Mouse (Mus musculus): ENCODE results near the gene Gm26620. TPM values are rescaled to one million over a fixed set of nuclear protein-coding genes. Genes with fewer than 3 reads are reported as not detected.

The Gm26620 gene
- polyA plus RNA-seq, 1 experiment from 2014 or later, result 0.33 TPM

DNA sequence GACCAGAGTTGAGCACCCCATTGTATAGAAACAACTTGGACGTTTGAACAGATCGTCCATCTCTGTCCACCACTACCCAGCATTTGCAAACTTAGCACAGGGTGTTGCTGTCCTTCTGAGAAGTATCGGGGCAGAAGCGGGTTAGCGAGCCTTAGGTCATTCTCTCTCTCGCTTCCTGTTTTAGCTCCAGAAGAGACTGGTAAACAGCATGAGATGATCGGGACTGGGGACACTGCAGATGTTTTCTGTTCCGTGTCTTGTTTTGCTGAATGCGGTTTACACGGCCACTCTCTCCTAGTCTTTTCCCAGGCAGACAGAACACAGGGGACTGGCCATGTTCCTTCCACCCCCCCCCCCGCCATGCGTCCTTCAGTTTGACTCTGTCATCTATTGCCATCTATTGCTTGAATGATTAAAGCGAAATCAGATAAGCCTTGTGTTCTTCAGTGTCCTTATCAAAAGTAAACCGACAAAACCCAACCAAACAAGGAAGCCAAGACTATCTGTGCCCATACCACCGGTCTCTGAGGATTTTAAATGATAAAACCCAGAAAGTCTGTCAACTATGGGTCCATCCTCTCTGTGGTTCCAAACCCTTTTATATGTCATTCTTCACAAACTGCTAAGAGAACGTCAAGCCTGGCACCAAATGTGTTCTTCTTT is 13.7 kb downstream of the Gm26620 start:
- Histone ChIP-seq H3K9me3 (replicated peaks) (no peaks in the 10 kb centered on the region), H3K4me1 (peaks cover 6% of the 10 kb centered on the region; the same call in 1 of the 2 replicates), H3K4me2 (replicated peaks) (no peak overlapping the region), H3K27ac (replicated peaks) (no peak overlapping the region), H3K36me3 (no peaks in the 10 kb centered on the region), H3K9ac (no peak overlapping the region), H3K27me3 (peaks cover 6% of the 10 kb centered on the region; the same call in 1 of the 2 replicates), H3K4me3 (replicated peaks) (no peak overlapping the region)
- 74% methylated on average over 16 of the region's 16 CpGs for WGBS
- no peak for ATAC-seq (ENCODE audit: insufficient number of reproducible peaks, low FRiP score, low TSS enrichment, low read depth)

DNA sequence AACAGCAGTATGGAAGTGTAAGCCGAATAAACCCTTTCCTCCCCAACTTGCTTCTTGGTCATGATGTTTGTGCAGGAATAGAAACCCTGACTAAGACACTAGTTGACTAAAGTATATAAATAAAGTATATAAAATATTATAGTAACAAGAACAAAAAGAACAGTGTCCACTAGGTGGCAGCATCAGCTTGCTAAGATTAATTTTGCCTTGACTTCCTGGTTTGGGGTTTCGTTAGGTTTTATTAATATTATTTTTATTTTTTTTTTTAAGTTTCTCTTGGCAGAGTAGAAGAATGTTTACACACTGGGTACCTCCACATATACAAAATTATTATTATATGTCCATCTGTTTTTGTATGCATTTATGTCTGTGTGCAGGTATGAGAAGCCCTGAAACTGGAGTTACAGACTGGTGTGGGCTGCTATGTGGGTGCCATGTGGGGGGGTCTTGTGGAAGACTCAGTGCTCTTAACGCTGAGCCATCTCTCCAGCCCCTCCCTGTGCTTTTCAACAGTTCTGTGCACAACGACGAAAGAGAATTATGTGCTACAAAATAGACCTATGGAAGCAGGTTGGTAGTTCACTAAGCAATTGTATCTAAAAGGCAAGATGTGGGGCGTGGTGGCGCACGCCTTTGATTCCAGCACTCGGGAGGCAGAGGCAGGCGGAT is 16.1 kb downstream of the Gm26620 start:
- Histone ChIP-seq H3K4me1 (peaks cover 6% of the 10 kb centered on the region; the same call in 1 of the 2 replicates), H3K4me2 (replicated peaks) (peak overlapping the region; percentile 5; the same call in 1 of the 2 replicates), H3K9me3 (replicated peaks) (no peaks in the 10 kb centered on the region), H3K27ac (replicated peaks) (no peak overlapping the region), H3K9ac (no peak overlapping the region), H3K27me3 (peaks cover 9% of the 10 kb centered on the region; the same call in 1 of the 2 replicates), H3K36me3 (no peaks in the 10 kb centered on the region), H3K4me3 (replicated peaks) (no peak overlapping the region)
- WGBS, result 29% methylated on average over 10 of the region's 10 CpGs
- ATAC-seq (ENCODE audit: insufficient number of reproducible peaks, low FRiP score, low TSS enrichment, low read depth), result no peak

DNA sequence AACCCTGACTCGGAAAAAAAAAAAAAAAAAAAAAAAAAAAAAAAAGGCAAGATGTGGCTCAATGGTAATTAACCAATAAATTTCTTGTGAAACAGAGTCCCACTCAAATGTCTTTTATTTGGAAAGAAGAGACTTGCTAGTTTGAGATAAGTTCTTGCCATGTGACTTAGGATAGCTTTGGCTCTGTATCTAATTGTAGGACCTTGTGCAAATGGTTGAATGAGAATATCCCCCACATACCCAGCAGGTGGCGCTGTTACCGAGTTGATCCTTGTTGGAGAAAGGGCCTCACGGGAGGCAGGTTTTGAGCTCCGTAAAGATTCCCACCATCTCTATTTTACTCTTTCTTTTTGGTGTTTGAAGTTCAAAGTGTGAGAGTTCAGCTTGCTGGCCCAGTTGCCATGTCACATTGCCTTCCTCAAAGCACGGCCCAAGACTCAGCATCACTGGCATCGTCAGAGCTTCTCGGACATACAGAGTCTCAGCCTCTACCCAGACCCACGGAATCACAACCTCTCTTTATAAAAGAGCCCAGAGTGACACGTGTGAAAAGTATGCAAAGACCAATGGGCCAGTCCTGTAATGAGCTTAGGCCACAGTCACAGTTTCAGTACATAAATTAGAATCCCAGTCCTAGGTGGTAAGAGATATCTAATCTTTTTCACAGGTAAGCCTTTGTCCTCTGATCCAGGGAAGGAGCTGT is 16.8 kb downstream of the Gm26620 start:
- no peak for ATAC-seq (ENCODE audit: insufficient number of reproducible peaks, low FRiP score, low TSS enrichment, low read depth)
- Histone ChIP-seq H3K4me3 (replicated peaks) (0 out of 2 replicates have a peak overlapping the region, but pooled peaks have one; percentile 15), H3K9me3 (replicated peaks) (no peaks in the 10 kb centered on the region), H3K36me3 (no peaks in the 10 kb centered on the region), H3K27me3 (peaks cover 15% of the 10 kb centered on the region), H3K4me2 (replicated peaks) (0 out of 2 replicates have a peak overlapping the region, but pooled peaks have one; percentile 24), H3K27ac (replicated peaks) (no peak overlapping the region), H3K9ac (no peak overlapping the region), H3K4me1 (peaks cover 6% of the 10 kb centered on the region; the same call in 1 of the 2 replicates)
- 32% methylated on average over 10 of the region's 10 CpGs for WGBS

DNA sequence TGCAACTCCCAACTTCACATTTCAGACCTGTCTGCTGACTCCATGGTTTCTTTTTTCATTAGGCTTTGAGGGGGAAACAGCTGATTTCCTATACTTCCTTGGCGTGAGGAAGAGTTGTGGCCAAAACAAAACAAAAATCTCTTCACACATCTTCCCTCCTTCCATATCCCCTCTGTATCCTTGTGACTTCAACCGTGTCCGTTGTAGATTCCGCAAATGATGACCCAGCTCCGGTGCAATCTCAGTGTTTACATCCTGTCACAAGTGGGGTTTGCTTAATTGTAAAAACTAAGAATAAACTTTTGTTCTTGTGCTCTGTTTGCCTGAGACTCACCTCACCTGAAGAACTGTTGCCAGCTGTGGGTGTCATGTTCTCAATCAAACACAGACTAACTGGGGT is 18.6 kb downstream of the Gm26620 start:
- peaks cover 19% of the 10 kb centered on the region for H3K4me1 ChIP-seq
- H3K4me2 ChIP-seq (replicated peaks), result no peak overlapping the region
- H3K9ac ChIP-seq, result no peak overlapping the region
- no peak for ATAC-seq (ENCODE audit: insufficient number of reproducible peaks, low FRiP score, low TSS enrichment, low read depth)
- H3K36me3 ChIP-seq, result no peaks in the 10 kb centered on the region
- 61% methylated on average over 5 of the region's 5 CpGs for WGBS
- H3K4me3 ChIP-seq (replicated peaks), result no peak overlapping the region
- H3K27ac ChIP-seq (replicated peaks), result 0 out of 2 replicates have a peak overlapping the region, but pooled peaks have one; percentile 12
- H3K27me3 ChIP-seq, result peaks cover 32% of the 10 kb centered on the region
- H3K9me3 ChIP-seq (replicated peaks), result no peaks in the 10 kb centered on the region

DNA sequence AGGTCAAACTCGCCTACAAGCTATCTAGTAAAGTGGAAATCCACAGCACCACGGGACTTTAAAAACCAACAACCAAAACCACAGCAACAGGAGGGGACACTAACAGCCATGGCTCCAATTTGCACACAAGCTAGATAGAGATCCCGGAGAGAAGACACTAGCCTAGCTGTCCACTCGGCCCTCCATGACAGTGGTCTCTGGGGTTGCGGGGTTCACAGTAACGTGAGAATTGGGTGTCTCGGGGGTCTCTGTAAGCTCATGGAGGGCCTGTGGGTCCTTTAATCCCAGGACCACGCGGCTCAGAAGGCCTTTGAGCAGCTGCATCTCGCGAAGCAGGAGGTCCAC is 22.2 kb downstream of the Gm26620 start:
- ATAC-seq (ENCODE audit: insufficient number of reproducible peaks, low FRiP score, low TSS enrichment, low read depth), result no peak
- Histone ChIP-seq H3K9me3 (replicated peaks) (no peaks in the 10 kb centered on the region), H3K9ac (no peak overlapping the region), H3K36me3 (no peaks in the 10 kb centered on the region), H3K4me1 (peaks cover 22% of the 10 kb centered on the region), H3K27me3 (peaks cover 38% of the 10 kb centered on the region), H3K4me3 (replicated peaks) (peak overlapping the region; percentile 49), H3K27ac (replicated peaks) (no peak overlapping the region), H3K4me2 (replicated peaks) (peak overlapping the region; percentile 91)
- WGBS, result 20% methylated on average over 11 of the region's 11 CpGs

DNA sequence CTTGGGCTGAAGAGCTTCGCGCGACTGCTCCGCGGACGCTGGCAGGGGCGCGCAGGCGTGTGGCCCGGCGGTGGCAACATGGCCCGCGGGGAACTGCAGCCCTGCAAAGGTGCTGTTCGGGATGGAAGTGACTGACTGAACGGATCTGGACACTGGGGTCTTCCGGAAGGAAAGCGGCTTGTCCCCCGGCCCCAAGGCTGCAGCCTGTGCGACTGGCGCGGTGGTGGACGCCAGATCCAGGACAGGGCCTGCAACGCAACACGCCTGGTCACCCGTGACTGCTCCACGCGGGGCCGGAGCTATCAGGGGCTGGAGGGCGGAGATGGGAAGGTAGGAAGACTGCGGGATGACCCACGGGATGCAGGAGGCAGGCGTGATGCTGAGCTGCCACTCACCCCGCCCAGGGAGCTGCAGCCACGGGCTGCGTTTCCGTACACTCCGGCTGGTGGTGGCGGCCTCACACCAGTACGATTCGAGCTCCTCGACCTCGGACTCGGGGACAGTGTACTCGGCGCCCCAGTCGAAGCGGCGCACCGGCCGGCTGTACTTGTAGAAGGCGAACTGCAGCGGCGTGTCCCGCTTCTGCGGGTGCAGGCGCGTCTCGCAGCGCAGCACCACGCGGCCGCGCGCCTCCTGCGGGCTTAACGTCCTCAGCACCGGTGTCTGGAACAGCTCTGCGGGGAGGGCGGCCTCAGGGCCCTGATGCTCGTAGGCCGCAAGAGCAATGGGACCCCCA is 22.8 kb downstream of the Gm26620 start:
- H3K36me3 ChIP-seq, result no peaks in the 10 kb centered on the region
- 1% methylated on average over 71 of the region's 71 CpGs for WGBS
- H3K4me1 ChIP-seq, result peaks cover 17% of the 10 kb centered on the region
- H3K9ac ChIP-seq, result peak overlapping the region; percentile 29; the same call in 1 of the 2 replicates
- ATAC-seq (ENCODE audit: insufficient number of reproducible peaks, low FRiP score, low TSS enrichment, low read depth), result peak; percentile 62; the same call in 1 of the 2 replicates
- no peak overlapping the region for H3K27ac ChIP-seq (replicated peaks)
- peak overlapping the region; percentile 91 for H3K4me2 ChIP-seq (replicated peaks)
- peaks cover 38% of the 10 kb centered on the region for H3K27me3 ChIP-seq
- H3K9me3 ChIP-seq (replicated peaks), result no peaks in the 10 kb centered on the region
- H3K4me3 ChIP-seq (replicated peaks), result peak overlapping the region; percentile 49

DNA sequence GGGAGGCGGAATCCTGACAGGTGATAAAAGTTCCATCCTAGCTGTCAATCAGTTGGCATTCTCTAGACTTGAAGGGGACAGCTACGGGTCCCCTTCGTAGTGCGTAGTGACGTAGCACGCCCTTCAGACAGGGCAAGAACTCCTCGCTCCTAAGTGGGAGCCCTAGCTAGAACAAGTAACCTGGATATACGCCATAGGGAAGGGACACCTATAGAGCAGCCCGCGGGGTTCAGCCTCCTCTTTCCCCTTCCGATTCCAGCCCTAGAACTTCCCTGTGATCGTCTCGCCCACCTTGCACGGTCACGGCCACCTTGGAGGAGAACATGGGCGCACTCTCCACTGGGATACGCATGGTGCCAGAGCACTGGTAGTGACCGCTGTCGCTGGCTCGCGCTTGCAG is 23.5 kb downstream of the Gm26620 start:
- Histone ChIP-seq H3K27ac (replicated peaks) (no peak overlapping the region), H3K9me3 (replicated peaks) (no peaks in the 10 kb centered on the region), H3K27me3 (peaks cover 38% of the 10 kb centered on the region), H3K36me3 (no peaks in the 10 kb centered on the region), H3K9ac (no peak overlapping the region), H3K4me3 (replicated peaks) (peak overlapping the region; percentile 49), H3K4me2 (replicated peaks) (peak overlapping the region; percentile 91), H3K4me1 (peaks cover 16% of the 10 kb centered on the region)
- ATAC-seq (ENCODE audit: insufficient number of reproducible peaks, low FRiP score, low TSS enrichment, low read depth), result no peak
- WGBS, result 4% methylated on average over 21 of the region's 21 CpGs

DNA sequence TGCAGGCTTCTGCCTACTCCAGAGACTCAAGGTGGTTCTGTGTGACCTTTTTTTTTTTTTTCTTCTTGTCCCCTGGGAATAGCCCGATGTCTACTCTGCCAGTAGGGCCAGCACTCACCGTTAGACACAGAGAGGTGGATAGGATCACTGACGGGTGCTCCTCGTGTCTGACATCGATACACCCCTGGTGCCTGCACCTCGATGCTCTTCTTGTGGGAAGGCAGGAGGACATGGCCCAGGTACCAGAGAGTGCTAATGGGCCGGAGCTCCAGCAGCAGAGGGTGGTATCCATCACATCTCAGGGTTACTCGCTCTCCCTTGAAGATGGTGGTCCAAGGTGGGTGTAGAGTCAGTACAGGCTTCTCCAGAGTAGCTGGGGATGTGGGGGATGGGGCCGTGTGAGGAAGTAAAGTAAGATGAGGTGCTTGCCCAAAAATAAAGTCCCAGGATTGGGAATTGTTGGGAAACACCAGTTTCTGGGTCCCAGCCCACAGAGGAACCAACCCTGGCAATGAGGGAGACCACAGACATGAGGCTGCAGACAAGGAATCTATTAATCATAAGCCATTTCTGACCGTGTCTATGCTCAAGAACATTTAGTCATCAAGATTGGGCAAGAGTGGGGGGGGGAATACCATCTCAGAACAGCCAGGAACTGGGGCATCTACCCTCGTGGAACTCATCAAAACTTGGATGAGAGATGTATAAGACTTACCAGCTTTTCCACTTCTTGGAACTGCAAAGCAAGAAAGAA is 27.2 kb downstream of the Gm26620 start:
- no peak overlapping the region for H3K27ac ChIP-seq (replicated peaks)
- no peak overlapping the region for H3K4me3 ChIP-seq (replicated peaks)
- no peak overlapping the region for H3K4me2 ChIP-seq (replicated peaks)
- no peak overlapping the region for H3K9ac ChIP-seq
- peaks cover 16% of the 10 kb centered on the region for H3K4me1 ChIP-seq
- no peaks in the 10 kb centered on the region for H3K9me3 ChIP-seq (replicated peaks)
- H3K27me3 ChIP-seq, result peaks cover 25% of the 10 kb centered on the region
- no peaks in the 10 kb centered on the region for H3K36me3 ChIP-seq
- ATAC-seq (ENCODE audit: insufficient number of reproducible peaks, low FRiP score, low TSS enrichment, low read depth), result no peak
- 73% methylated on average over 11 of the region's 11 CpGs for WGBS

DNA sequence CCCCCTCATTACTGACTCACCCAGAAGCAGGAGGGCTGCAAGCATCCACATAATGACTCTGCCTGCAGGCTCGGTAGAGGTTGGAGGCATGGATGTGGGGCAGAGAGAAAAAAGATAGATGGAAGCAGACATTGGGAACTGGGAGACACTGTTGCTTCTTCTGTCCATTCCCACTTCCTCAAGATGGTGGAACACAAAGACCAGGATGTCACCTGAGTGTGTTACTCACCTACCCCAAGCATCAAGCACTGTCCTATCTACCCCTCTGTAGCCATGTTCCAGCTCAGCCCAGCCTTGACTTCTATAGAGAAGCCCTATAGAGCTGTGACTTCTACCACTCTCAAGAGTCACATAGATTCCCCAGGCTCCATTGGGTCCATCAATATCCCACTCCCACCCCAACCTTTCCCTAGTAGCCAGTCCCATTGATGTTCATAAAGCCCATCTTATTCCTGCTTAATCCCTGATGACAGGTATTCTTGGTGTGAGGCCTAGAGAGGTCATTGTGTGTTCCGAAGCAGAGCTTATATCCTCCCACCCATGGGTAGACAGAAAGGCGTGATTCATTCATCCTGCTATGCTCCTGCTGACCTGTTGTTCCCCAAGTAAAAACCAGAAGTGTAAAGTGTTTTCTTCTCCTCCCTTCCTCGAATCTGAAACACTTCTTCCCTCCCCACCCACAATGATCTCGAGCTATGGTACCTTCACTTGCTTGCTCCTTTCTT is 28.2 kb downstream of the Gm26620 start, which contains the start of gene Fcrlb:
Fcrlb (minus strand) TSS at position 51 of the 725 bp plus-strand sequence.
- Histone ChIP-seq H3K4me2 (replicated peaks) (no peak within 1 kb of the TSS), H3K27me3 (peaks cover 16% of the 10 kb centered on the region), H3K9me3 (replicated peaks) (no peaks in the 10 kb centered on the region), H3K4me1 (peaks cover 7% of the 10 kb centered on the region), H3K9ac (no peak within 1 kb of the TSS), H3K4me3 (replicated peaks) (no peak within 1 kb of the TSS), H3K27ac (replicated peaks) (no peak within 1 kb of the TSS), H3K36me3 (no peaks in the 10 kb centered on the region)
- ATAC-seq (ENCODE audit: insufficient number of reproducible peaks, low FRiP score, low TSS enrichment, low read depth), result no peak
- 62% methylated on average over 5 of the region's 5 CpGs for WGBS

DNA sequence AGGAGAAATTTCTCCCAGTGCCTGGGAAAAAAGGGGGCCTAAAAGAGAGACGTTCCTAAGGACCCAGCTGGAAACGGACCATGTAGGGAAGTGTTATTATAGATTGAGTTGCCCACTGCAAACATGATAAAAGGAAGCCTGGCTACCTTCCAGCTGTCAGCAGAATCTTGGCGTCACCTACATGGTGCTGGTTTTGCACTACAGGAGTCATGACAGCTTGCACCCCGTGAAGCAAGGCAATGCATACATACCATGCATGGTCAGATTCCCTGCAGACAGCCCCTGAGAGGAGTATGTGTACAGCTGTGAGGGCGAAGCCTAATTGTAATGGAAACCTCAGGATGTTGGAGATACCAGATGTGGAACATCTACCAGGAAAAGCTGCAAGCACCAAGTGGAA is 30.8 kb downstream of the Gm26620 start:
- Histone ChIP-seq H3K36me3 (no peaks in the 10 kb centered on the region), H3K4me3 (replicated peaks) (no peak overlapping the region), H3K4me1 (no peaks in the 10 kb centered on the region), H3K9me3 (replicated peaks) (no peaks in the 10 kb centered on the region), H3K4me2 (replicated peaks) (no peak overlapping the region), H3K9ac (no peak overlapping the region), H3K27ac (replicated peaks) (no peak overlapping the region), H3K27me3 (no peaks in the 10 kb centered on the region)
- 69% methylated on average over 5 of the region's 5 CpGs for WGBS
- no peak for ATAC-seq (ENCODE audit: insufficient number of reproducible peaks, low FRiP score, low TSS enrichment, low read depth)
